Mouse (Mus musculus): ENCODE data around the gene Cacna1d. TPM values are rescaled to one million over a fixed set of nuclear protein-coding genes. Genes with fewer than 3 reads are reported as not detected.
A peak's percentile ranks its signal among the peaks of the same experiment; 100 is the strongest.

Gene Cacna1d
- total and polyA plus RNA-seq, 3 experiments, result 0.04 to 0.66 (median 0.08) TPM

DNA sequence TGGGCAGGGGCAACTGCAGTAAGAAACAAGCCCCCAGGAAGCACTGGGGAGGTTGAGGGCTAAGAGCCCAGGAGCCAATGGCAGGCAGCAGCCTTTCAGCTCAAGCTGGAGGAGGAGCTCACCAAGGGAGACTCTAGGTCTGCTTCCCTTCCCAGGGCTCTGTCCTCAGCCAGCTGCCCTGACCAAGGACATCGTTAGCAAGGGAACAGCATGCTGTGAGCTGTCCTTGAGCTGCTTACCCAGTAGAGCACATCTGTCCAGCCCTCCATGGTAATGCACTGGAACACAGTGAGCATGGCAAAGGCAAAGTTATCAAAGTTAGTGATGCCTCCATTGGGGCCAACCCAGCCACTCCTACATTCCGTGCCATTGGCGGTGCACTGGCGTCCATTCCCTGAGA, 312.9 kb downstream of the Cacna1d start:
- in situ Hi-C loops (cut with MboI; ENCODE audit: low pct_ligation_motif_present, low pct_unique_long_range_greater_than_20kb, low sequenced_read_pairs) (no loop called here), dilution Hi-C loops (cut with MboI; ENCODE audit: extremely low pct_ligation_motif_present, extremely low pct_unique_long_range_greater_than_20kb, low sequenced_read_pairs) (no loop called here)
- no peak overlapping the region for H3K4me3 ChIP-seq (replicated peaks in 1 of 3; ENCODE audit: low read depth in 2 of 3, low read length in 2 of 3, poor library complexity in 1 of 3)
- TF ChIP-seq MYC (IDR thresholded peaks at IDR 0.05; ENCODE audit: low read depth, low read length) (no peak), USF2 (conservative IDR thresholded peaks at IDR 0.05; ENCODE audit: low read depth, low read length) (no peak), EP300 (IDR thresholded peaks at IDR 0.05; ENCODE audit: low read length) (no peak), KAT2A (IDR thresholded peaks at IDR 0.05; ENCODE audit: insufficient replicate concordance, low read length) (no peak), MXI1 (IDR thresholded peaks at IDR 0.05; ENCODE audit: low read depth, low read length) (no peak), MAZ (IDR thresholded peaks at IDR 0.05; ENCODE audit: low read depth, low read length) (no peak), SMC3 (IDR thresholded peaks at IDR 0.05; ENCODE audit: low read depth, low read length) (no peak)
- H3K27ac ChIP-seq (ENCODE audit: insufficient read depth, low read depth), result no peak overlapping the region
- H3K9me3 ChIP-seq (replicated peaks; ENCODE audit: low read length), result no peaks in the 10 kb centered on the region
- H3K27me3 ChIP-seq (replicated peaks), result no peaks in the 10 kb centered on the region
- no peak for DNase-seq (ENCODE audit: extremely low read depth)
- no peak overlapping the region for H3K4me2 ChIP-seq (ENCODE audit: insufficient read depth, low read depth, poor library complexity, severe bottlenecking)
- H3K79me2 ChIP-seq (replicated peaks; ENCODE audit: control insufficient read depth, extremely low read depth, insufficient read depth, poor library complexity, severe bottlenecking), result no peaks in the 10 kb centered on the region
- H3K9ac ChIP-seq (ENCODE audit: insufficient read depth, low read depth), result no peak overlapping the region
- H3K36me3 ChIP-seq (replicated peaks in 1 of 2; ENCODE audit: control insufficient read depth in 1 of 2, insufficient read depth in 1 of 2, low read length in 1 of 2), result no peaks in the 10 kb centered on the region
- H3K4me1 ChIP-seq (ENCODE audit: control insufficient read depth in 1 of 2, insufficient read depth in 2 of 2), result peaks cover 2 to 14% of the 10 kb centered on the region in 2 experiments; a peak in 3 of 4 replicates

DNA sequence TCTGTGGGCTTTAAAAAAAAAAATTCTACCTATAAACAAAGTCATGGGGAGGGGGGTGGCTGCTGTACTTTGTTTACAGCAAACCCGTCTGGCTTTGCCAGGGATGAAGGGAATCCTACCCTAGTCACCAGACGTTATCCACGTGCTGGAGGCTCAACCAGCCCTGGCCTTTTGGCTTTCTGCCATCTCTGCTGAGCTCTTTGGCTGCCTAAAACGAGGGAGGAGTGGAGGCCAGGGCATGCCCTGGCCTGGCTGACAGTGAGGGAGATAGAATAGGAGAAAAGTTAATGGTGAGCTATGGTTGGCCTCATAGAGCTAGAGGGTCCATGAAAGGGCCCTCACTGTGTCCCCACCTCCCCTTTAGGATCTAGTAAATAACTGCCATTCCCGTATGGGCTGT, 313.4 kb downstream of the Cacna1d start:
- in situ Hi-C loops (cut with MboI; ENCODE audit: low pct_ligation_motif_present, low pct_unique_long_range_greater_than_20kb, low sequenced_read_pairs) (no loop called here), dilution Hi-C loops (cut with MboI; ENCODE audit: extremely low pct_ligation_motif_present, extremely low pct_unique_long_range_greater_than_20kb, low sequenced_read_pairs) (no loop called here)
- Histone ChIP-seq H3K79me2 (replicated peaks; ENCODE audit: control insufficient read depth, extremely low read depth, insufficient read depth, poor library complexity, severe bottlenecking) (no peaks in the 10 kb centered on the region), H3K4me2 (ENCODE audit: insufficient read depth, low read depth, poor library complexity, severe bottlenecking) (no peak overlapping the region), H3K9me3 (replicated peaks; ENCODE audit: low read length) (no peaks in the 10 kb centered on the region), H3K4me3 (replicated peaks in 1 of 3; ENCODE audit: low read depth in 2 of 3, low read length in 2 of 3, poor library complexity in 1 of 3) (no peak overlapping the region), H3K36me3 (replicated peaks in 1 of 2; ENCODE audit: control insufficient read depth in 1 of 2, insufficient read depth in 1 of 2, low read length in 1 of 2) (no peaks in the 10 kb centered on the region), H3K4me1 (ENCODE audit: control insufficient read depth in 1 of 2, insufficient read depth in 2 of 2) (0 out of 4 replicates have a peak, but pooled peaks cover 0 to 11% of the 10 kb centered on the region in 2 experiments), H3K27me3 (replicated peaks) (no peaks in the 10 kb centered on the region), H3K9ac (ENCODE audit: insufficient read depth, low read depth) (no peak overlapping the region), H3K27ac (ENCODE audit: insufficient read depth, low read depth) (no peak overlapping the region)
- TF ChIP-seq SIN3A (IDR thresholded peaks at IDR 0.05; ENCODE audit: low read length) (no peak), POLR2AphosphoS2 (IDR thresholded peaks at IDR 0.05; ENCODE audit: low read depth, low read length) (no peak), JUN (IDR thresholded peaks at IDR 0.05; ENCODE audit: insufficient read depth, low read depth, low read length) (no peak)
- DNase-seq (ENCODE audit: extremely low read depth), result no peak

DNA sequence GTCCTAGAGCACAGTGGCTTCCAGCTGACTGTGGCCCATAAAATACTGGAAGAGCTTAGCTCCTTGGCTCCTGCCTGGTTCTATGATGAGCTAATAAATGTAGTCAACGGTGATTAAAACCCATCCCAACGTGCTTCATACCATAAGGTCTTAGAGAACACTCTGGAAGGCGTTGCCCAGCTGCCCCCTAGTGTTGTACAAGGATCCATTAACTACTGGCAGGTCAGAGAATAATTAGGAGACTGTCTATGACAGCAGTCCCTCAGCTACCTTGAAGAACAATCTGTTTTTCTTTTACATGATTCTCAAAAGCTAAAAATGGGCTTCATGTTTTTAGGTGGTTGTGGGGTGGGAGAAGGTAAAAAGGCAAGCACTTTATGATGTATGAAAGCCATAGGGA, 315.9 kb downstream of the Cacna1d start:
- Histone ChIP-seq H3K27me3 (replicated peaks) (no peaks in the 10 kb centered on the region), H3K79me2 (replicated peaks; ENCODE audit: control insufficient read depth, extremely low read depth, insufficient read depth, poor library complexity, severe bottlenecking) (no peaks in the 10 kb centered on the region), H3K4me1 (ENCODE audit: control insufficient read depth in 1 of 2, insufficient read depth in 2 of 2) (0 out of 4 replicates have a peak, but pooled peaks cover 0 to 10% of the 10 kb centered on the region in 2 experiments), H3K4me2 (ENCODE audit: insufficient read depth, low read depth, poor library complexity, severe bottlenecking) (no peak overlapping the region), H3K4me3 (replicated peaks in 1 of 3; ENCODE audit: low read depth in 2 of 3, low read length in 2 of 3, poor library complexity in 1 of 3) (no peak overlapping the region), H3K9ac (ENCODE audit: insufficient read depth, low read depth) (no peak overlapping the region), H3K27ac (ENCODE audit: insufficient read depth, low read depth) (no peak overlapping the region), H3K9me3 (replicated peaks; ENCODE audit: low read length) (no peaks in the 10 kb centered on the region), H3K36me3 (replicated peaks in 1 of 2; ENCODE audit: control insufficient read depth in 1 of 2, insufficient read depth in 1 of 2, low read length in 1 of 2) (no peaks in the 10 kb centered on the region)
- TF ChIP-seq RAD21 (IDR thresholded peaks at IDR 0.05; ENCODE audit: low read depth, low read length), result peak; percentile 48
- TF ChIP-seq SMC3 (IDR thresholded peaks at IDR 0.05; ENCODE audit: low read depth, low read length), result peak; percentile 58
- TF ChIP-seq KAT2A (IDR thresholded peaks at IDR 0.05; ENCODE audit: insufficient replicate concordance, low read length), result no peak
- peak in 1 of 2 experiments; percentile 56; a peak in 2 of 4 replicates for TF ChIP-seq CTCF (conservative IDR thresholded peaks at IDR 0.05 in 1 of 2, IDR thresholded peaks at IDR 0.05 in 1 of 2; ENCODE audit: low read depth in 2 of 2, low read length in 2 of 2)
- no peak for TF ChIP-seq GABPA (IDR thresholded peaks at IDR 0.05; ENCODE audit: insufficient replicate concordance, low read depth, low read length)
- TF ChIP-seq E2F4 (IDR thresholded peaks at IDR 0.05; ENCODE audit: insufficient replicate concordance, low read depth, low read length), result no peak
- no peak for TF ChIP-seq CHD2 (IDR thresholded peaks at IDR 0.05; ENCODE audit: low read length)
- TF ChIP-seq EP300 (IDR thresholded peaks at IDR 0.05; ENCODE audit: low read length), result no peak
- DNase-seq (ENCODE audit: extremely low read depth), result no peak
- in situ Hi-C loops (cut with MboI; ENCODE audit: low pct_ligation_motif_present, low pct_unique_long_range_greater_than_20kb, low sequenced_read_pairs) (no loop called here), dilution Hi-C loops (cut with MboI; ENCODE audit: extremely low pct_ligation_motif_present, extremely low pct_unique_long_range_greater_than_20kb, low sequenced_read_pairs) (no loop called here)

Data from CH12.LX (cell line).